Mouse (Mus musculus) liver, postnatal 0 days (tissue): ENCODE measurements at regions not wholly inside any gene's neighbourhood (a gene's known extent, or its start where the extent isn't known, plus 50 kb on each side); places are given as distances from the start of the nearest gene placed in this dataset.

Source experiments
- ATAC-seq: fragments of 200-750 bp; cut with Nextera tagmentation; 2 replicates; pipeline ENCODE4 v1.8.0; 2017; ENCODE audit warnings: mild to moderate bottlenecking, moderate library complexity
- DNase-seq: peaks from one replicate; pipeline ENCODE4 v3.0.0-alpha.2; 2016
- H3K27ac ChIP-seq: fragments of 300-500 bp; sonication (generic); 2 replicates; pipeline ENCODE4 v1.5.1; 2014; ENCODE audit warnings: antibody characterized with exemption, moderate library complexity, mild to moderate bottlenecking, low read depth
- H3K27me3 ChIP-seq: fragments of 300-500 bp; sonication (generic); 2 replicates; pipeline ENCODE4 v1.6.1; 2014; ENCODE audit warnings: low read length, control low read depth, mixed read lengths; ENCODE audit not compliant: insufficient read depth
- H3K36me3 ChIP-seq: fragments of 300-500 bp; sonication (generic); replicated peaks from 2 replicates; pipeline ENCODE4 v1.6.1; 2014; ENCODE audit warnings: mild to moderate bottlenecking, control low read depth, low read length, moderate library complexity, mixed read lengths; ENCODE audit not compliant: insufficient read depth
- H3K4me1 ChIP-seq: fragments of 300-500 bp; sonication (generic); 2 replicates; pipeline ENCODE4 v1.6.1; 2014; ENCODE audit warnings: antibody characterized with exemption, mild to moderate bottlenecking, control low read depth; ENCODE audit not compliant: insufficient read depth
- H3K4me2 ChIP-seq: fragments of 300-500 bp; sonication (generic); 2 replicates; pipeline ENCODE4 v1.6.1; 2014; ENCODE audit warnings: low read depth, mild to moderate bottlenecking, low read length, moderate library complexity, mixed read lengths
- H3K4me3 ChIP-seq: fragments of 300-500 bp; sonication (generic); 2 replicates; pipeline ENCODE4 v1.5.1; 2014; ENCODE audit warnings: low read depth, low read length
- H3K9ac ChIP-seq: fragments of 300-500 bp; sonication (generic); replicated peaks from 2 replicates; pipeline ENCODE4 v1.6.1; 2014; ENCODE audit warnings: mild to moderate bottlenecking, moderate library complexity
- H3K9me3 ChIP-seq: fragments of 300-500 bp; sonication (generic); 2 replicates; pipeline ENCODE4 v1.6.1; 2016; ENCODE audit warnings: mild to moderate bottlenecking, control low read depth, low read length, mixed read lengths
- CTCF ChIP-seq: sonication (generic); IDR thresholded peaks from 2 replicates; pipeline ENCODE4 v1.5.1; 2016; ENCODE audit warnings: antibody characterized with exemption, low read depth
- EP300 ChIP-seq: IDR thresholded peaks from 2 replicates; pipeline ENCODE4 v1.6.1; 2016; ENCODE audit warnings: antibody characterized with exemption, low read depth, mild to moderate bottlenecking
- WGBS: fragments of 180-500 bp; shearing (Covaris S2); extraction: QIAGEN DNeasy Blood & Tissue Kit; methylation state at CpG from one replicate; pipeline ENCODE4 v1.1.7; 2014; ENCODE audit not compliant: insufficient replicate concordance; 5-methylcytosine and 5-hydroxymethylcytosine counted together

GRCm38 (mm10) chr6:99938949-99939348, 212.8 kb upstream of the Prok2 start:
- no peak overlapping the region for H3K4me3 ChIP-seq
- H3K9ac ChIP-seq = no peak overlapping the region
- H3K36me3 ChIP-seq = no peaks in the 10 kb centered on the region
- no peak overlapping the region for H3K27ac ChIP-seq
- TF ChIP-seq CTCF (no peak), EP300 (no peak)
- DNase-seq (no peak), ATAC-seq (no peak)
- H3K27me3 ChIP-seq = no peaks in the 10 kb centered on the region
- 69% methylated on average over 7 of the region's 7 CpGs for WGBS
- no peaks in the 10 kb centered on the region for H3K4me1 ChIP-seq
- no peaks in the 10 kb centered on the region for H3K9me3 ChIP-seq
- no peak overlapping the region for H3K4me2 ChIP-seq

- Histone ChIP-seq H3K4me3 (no peak overlapping the region), H3K9ac (no peak overlapping the region), H3K27me3 (no peaks in the 10 kb centered on the region), H3K36me3 (no peaks in the 10 kb centered on the region), H3K4me1 (no peaks in the 10 kb centered on the region), H3K27ac (no peak overlapping the region), H3K9me3 (no peaks in the 10 kb centered on the region), H3K4me2 (no peak overlapping the region)
- ATAC-seq (no peak), DNase-seq (no peak)
- TF ChIP-seq CTCF (no peak), EP300 (no peak)
Observed at GRCm38 (mm10) chr6:99936716-99937115, 210.5 kb upstream of the Prok2 start.

- Histone ChIP-seq H3K9ac (no peak overlapping the region), H3K4me3 (no peak overlapping the region), H3K27ac (no peak overlapping the region), H3K4me1 (no peaks in the 10 kb centered on the region), H3K36me3 (no peaks in the 10 kb centered on the region), H3K4me2 (no peak overlapping the region), H3K9me3 (no peaks in the 10 kb centered on the region), H3K27me3 (no peaks in the 10 kb centered on the region)
- ATAC-seq (no peak), DNase-seq (no peak)
- TF ChIP-seq CTCF (no peak), EP300 (no peak)
- WGBS = 67% methylated on average over 4 of the region's 4 CpGs
Observed at GRCm38 (mm10) chr6:99935373-99935772, 209.2 kb upstream of the Prok2 start.

GRCm38 (mm10) chr6:99934394-99934793, 208.2 kb upstream of the Prok2 start:
- Histone ChIP-seq H3K27ac (no peak overlapping the region), H3K4me3 (no peak overlapping the region), H3K9me3 (no peaks in the 10 kb centered on the region), H3K4me2 (no peak overlapping the region), H3K27me3 (no peaks in the 10 kb centered on the region), H3K36me3 (no peaks in the 10 kb centered on the region), H3K4me1 (no peaks in the 10 kb centered on the region), H3K9ac (no peak overlapping the region)
- ATAC-seq (no peak), DNase-seq (no peak)
- 65% methylated on average over 5 of the region's 5 CpGs for WGBS
- TF ChIP-seq EP300 = no peak
- no peak for TF ChIP-seq CTCF

GRCm38 (mm10) chr6:99933404-99933803, 207.2 kb upstream of the Prok2 start:
- H3K4me1 ChIP-seq = no peaks in the 10 kb centered on the region
- 62% methylated on average over 5 of the region's 5 CpGs for whole genome bisulfite sequencing
- TF ChIP-seq CTCF = no peak
- no peak for TF ChIP-seq EP300

GRCm38 (mm10) chr6:99932923-99933322, 206.7 kb upstream of the Prok2 start:
- Histone ChIP-seq H3K9ac (no peak overlapping the region), H3K27ac (no peak overlapping the region), H3K4me1 (no peaks in the 10 kb centered on the region), H3K4me3 (no peak overlapping the region), H3K4me2 (no peak overlapping the region), H3K36me3 (no peaks in the 10 kb centered on the region), H3K9me3 (no peaks in the 10 kb centered on the region), H3K27me3 (no peaks in the 10 kb centered on the region)
- 47% methylated on average over 2 of the region's 2 CpGs for WGBS
- TF ChIP-seq CTCF (no peak), EP300 (no peak)
- ATAC-seq (no peak), DNase-seq (no peak)

More at GRCm38 (mm10) chr6:99933404-99933803, 207.2 kb upstream of the Prok2 start:
- Histone ChIP-seq H3K4me3 (no peak overlapping the region), H3K4me2 (no peak overlapping the region), H3K9ac (no peak overlapping the region), H3K27me3 (no peaks in the 10 kb centered on the region), H3K27ac (no peak overlapping the region), H3K9me3 (no peaks in the 10 kb centered on the region), H3K36me3 (no peaks in the 10 kb centered on the region)
- no peak for DNase-seq
- ATAC-seq = no peak

GRCm38 (mm10) chr6:99932405-99932804, 206.2 kb upstream of the Prok2 start:
- H3K4me3 ChIP-seq = no peak overlapping the region
- DNase-seq = no peak
- H3K27me3 ChIP-seq = no peaks in the 10 kb centered on the region
- no peaks in the 10 kb centered on the region for H3K9me3 ChIP-seq
- no peaks in the 10 kb centered on the region for H3K36me3 ChIP-seq
- H3K4me1 ChIP-seq = no peaks in the 10 kb centered on the region
- WGBS = 65% methylated on average over 6 of the region's 6 CpGs
- no peak overlapping the region for H3K27ac ChIP-seq
- ATAC-seq = no peak
- no peak overlapping the region for H3K4me2 ChIP-seq
- TF ChIP-seq CTCF (no peak), EP300 (no peak)
- H3K9ac ChIP-seq = no peak overlapping the region
